Mouse (Mus musculus) MN1 (cell line): Measurements from ENCODE around the gene Wars.

ENCODE experiments used
- DNase-seq: peaks from one replicate; pipeline ENCODE4 v3.0.0-alpha.2; 2016; ENCODE audit warnings: low spot score

Wars gene

GRCm38 (mm10) chr12:108893715-108894431 lies at the start of gene Wars:
Gene Wars, minus strand, starts transcription at chr12:108894174.
- DNase-seq: peak; percentile 93

GRCm38 (mm10) chr12:108942203-108942923 lies 48.4 kb upstream of the Wars start:
- DNase-seq: peak; percentile 66

- DNase-seq: no peak
These were observed 47.3 kb upstream of the Wars start for GRCm38 (mm10) chr12:108941282-108941681.

GRCm38 (mm10) chr12:108940255-108940654 lies 46.3 kb upstream of the Wars start:
- DNase-seq: no peak

GRCm38 (mm10) chr12:108939317-108939716 lies 45.3 kb upstream of the Wars start:
- DNase-seq: no peak

GRCm38 (mm10) chr12:108938844-108939243 lies 44.9 kb upstream of the Wars start:
- DNase-seq: no peak

GRCm38 (mm10) chr12:108937506-108937905 lies 43.5 kb upstream of the Wars start:
- no peak for DNase-seq

- no peak for DNase-seq
These were observed 42.9 kb upstream of the Wars start for GRCm38 (mm10) chr12:108936834-108937233.

- no peak for DNase-seq
These were observed 40.3 kb upstream of the Wars start for GRCm38 (mm10) chr12:108934231-108934630.

- no peak for DNase-seq
These were observed 38.1 kb upstream of the Wars start for GRCm38 (mm10) chr12:108932113-108932512.

GRCm38 (mm10) chr12:108931341-108932053 lies 37.5 kb upstream of the Wars start:
- no peak for DNase-seq

- no peak for DNase-seq
These were observed 35.5 kb upstream of the Wars start for GRCm38 (mm10) chr12:108929475-108929874.

GRCm38 (mm10) chr12:108928249-108928648 lies 34.3 kb upstream of the Wars start:
- DNase-seq: no peak

GRCm38 (mm10) chr12:108926606-108927111 lies 32.7 kb upstream of the Wars start:
- no peak for DNase-seq

- DNase-seq: no peak
These were observed 24.8 kb upstream of the Wars start for GRCm38 (mm10) chr12:108918753-108919152.

GRCm38 (mm10) chr12:108917509-108917908 lies 23.5 kb upstream of the Wars start:
- DNase-seq: no peak

GRCm38 (mm10) chr12:108916447-108917042 lies 22.6 kb upstream of the Wars start:
- DNase-seq: no peak

- DNase-seq: peak; percentile 71
These were observed 21.9 kb upstream of the Wars start for GRCm38 (mm10) chr12:108915893-108916292.

GRCm38 (mm10) chr12:108914709-108915340 lies 20.9 kb upstream of the Wars start:
- DNase-seq: no peak

GRCm38 (mm10) chr12:108914198-108914597 lies 20.2 kb upstream of the Wars start:
- no peak for DNase-seq

- DNase-seq: no peak
These were observed 18.5 kb upstream of the Wars start for GRCm38 (mm10) chr12:108912442-108912841.
